Mouse (Mus musculus) spleen, postnatal 10 days (tissue): Measurements from ENCODE around the gene Trem3.

Experiments
- DNase-seq, 2 experiments: peaks; one replicate each; pipeline ENCODE4 v3.0.0; 2021 to 2022; ENCODE audit warnings: low spot score in 2 of 2

Trem3 gene

DNA sequence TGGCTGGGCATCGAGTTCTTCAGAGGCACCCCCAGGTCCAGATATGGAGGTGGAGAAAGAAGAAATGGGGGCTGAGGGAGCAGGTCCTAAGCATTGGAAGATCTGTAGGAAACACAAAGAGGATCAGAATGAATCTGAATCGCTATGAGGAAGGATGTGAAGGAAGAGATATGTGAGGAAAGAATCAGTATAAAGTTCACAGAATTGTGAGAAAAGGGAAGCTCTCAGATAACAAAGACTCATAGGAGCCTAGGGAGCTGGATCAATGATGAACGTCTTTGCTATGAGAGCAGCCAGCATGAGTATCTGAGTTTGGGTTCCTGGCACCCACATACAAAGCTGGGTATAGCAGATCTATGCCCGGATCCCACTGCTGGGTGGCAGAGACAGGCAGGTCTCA, 22.3 kb downstream of the Trem3 start:
- DNase-seq, result no peak

DNA sequence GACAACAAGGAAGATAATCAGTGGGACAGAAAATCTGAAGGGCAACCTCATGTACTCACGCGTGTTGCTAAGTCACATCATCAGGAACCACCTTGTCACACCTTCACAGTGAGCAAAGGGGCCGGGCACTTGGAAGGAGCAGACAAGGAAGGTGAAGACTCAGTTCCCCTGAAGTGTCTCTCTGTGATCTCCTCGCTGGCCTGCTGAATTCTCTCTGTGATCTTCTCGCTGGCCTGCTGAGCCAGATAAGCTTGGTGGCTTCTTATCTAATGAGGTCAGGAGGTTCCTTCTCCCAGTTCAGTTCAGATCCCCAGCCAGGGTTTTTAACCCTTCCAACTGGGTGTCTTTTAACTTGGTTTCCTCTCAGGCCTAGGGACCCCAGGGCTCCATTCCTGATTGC, 24.6 kb downstream of the Trem3 start:
- DNase-seq, result peak; percentile 77 to 81

DNA sequence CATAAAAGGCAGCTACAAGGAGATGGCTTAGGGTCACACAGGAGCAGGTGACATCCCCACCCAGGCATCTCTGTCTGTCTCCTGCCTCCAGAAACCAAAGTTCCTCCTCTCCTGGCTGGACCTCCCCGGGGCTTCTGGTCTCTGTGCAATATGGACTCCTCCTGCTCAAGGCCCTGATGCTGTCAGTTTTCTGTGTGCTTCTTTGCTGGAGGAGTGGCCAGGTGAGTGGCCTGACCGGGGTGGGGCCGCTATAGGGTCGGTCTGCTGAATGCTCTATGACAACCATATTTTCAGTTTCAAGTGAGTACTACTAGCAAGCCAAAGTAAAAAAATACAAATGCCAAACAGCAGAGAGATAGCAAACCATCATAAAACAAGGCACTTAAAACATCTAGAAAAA, 25.0 kb downstream of the Trem3 start:
- DNase-seq, result peak; percentile 38 to 49

DNA sequence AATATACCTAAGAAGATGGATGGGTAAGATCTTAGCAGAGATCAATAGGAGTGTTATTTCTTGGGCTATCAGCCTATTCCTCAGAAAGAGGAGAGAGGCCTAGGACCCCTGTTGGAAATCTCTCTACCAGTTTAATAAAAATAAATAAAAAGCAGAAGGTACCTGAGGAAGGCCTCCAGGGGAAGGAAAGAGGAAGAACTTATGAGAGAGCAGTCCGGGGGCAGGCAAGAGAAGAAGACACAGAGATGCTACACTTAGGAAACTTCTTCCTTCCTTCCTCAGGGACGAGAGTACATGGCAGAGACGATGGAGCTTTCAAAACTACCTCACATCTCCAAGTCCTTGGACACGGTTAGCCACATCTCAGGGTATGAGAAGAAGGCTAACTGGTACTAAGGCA, 26.5 kb downstream of the Trem3 start:
- DNase-seq, result no peak

DNA sequence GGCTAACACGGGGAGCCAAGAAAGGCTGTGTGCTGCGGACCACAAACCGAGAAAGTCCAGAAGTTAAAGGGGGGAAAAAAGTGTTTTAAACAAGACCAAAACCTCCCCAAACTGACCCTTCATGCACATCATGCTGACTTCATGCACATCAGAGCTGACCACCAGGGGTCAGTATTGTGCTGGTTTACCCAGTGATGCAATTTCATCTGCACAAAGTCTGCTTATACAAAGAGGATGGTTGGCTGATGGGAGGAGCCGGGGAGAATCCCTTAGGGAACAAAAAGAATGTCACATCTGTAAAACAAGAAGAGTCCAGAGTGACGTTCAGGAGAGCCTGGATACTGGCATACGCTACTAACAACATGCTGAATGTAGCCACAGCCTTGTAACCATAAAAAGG, 27.3 kb downstream of the Trem3 start:
- peak; percentile 86 to 91 for DNase-seq

DNA sequence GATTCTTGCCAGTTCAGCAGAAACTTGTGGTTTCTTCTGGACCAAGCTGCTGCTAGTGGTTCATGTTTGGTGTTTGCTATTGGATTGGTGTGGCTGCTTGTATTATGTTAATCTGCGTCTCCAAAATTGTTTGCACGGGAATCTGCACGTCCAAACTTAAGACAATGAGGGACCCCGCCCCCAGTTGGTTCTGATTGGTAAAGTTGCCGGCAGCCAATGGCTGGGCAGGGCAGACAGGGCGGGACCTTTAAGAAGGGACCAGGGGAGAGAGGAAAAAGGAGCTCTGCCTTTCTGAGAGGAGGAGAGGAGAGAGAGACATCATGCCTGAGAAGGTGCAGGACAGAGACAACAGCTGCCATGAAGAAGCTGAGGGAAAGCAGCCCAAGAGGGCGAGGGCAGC, 28.2 kb downstream of the Trem3 start:
- DNase-seq, result no peak

DNA sequence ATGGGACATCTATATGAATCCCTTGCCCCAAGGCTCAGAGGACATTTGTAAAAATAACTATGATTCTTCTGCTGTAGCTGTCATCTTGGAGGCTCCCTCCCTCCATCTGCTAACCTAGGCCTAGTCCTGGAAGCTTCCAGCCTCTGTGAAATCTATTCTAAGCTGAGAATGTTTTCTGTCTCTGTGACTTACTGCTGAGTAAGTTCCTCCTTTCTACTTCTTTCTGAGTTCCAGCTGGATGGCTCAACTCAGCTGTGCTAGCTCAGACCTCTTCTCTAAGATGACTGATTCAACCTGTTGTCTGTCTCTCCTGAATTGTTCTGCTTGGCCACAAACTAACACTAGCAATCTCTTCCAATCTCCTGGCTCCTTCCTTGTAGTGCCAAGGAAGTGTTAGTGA, 30.8 kb downstream of the Trem3 start:
- no peak for DNase-seq

DNA sequence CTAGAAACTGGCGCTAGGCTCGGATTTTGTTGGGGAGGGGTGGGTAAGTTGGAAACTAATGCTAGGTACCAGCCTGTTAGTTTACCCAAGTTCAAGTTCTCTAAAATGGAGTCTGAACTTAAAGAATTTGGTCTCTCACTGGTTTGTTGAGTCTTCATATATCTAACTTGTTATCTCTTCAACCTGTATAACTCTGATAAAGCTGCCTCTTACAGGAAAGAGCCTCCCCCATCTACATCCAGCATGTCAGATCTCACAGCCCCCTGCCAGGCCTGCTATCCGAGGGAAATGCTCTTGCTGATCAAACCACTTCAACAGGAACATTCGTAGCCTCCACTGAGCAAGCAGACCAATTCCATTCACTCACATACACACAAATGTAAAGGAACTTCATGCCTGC, 31.4 kb downstream of the Trem3 start:
- no peak for DNase-seq

DNA sequence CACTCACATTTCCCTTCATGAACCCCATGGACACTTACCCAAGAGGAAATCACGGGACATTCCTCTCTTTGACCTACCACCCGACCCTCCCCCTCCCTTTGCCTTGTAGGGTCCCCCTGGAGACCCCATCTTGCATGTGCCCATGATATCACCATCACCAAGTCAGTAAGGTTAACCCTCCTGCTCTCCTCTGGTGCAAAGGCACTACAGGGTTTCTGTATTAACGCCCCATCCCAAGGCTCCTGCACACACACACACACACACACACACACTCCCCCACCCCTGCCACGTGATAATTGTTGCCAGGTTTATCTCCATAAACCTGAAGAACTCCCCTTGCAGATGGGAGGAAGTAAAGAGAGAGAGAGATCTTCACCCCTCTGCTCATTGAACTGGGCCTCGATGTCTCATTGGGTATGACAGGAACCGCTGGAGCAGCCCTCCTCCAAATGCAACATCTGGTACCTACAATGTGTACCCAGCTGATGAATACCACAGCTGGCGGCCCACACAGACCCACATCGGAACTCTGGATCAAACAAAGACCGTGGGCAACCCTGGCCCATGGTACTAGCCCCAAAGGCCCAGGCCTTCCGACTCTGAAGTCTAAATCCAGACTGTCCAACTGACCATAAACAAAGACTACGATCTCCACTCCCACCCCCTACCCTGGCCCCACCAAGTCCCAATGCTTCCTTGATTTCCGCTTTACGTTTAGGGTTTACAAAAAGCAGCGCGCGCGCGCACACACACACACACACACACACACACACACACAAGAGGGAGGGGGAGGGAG, 33.6 kb downstream of the Trem3 start:
- peak; percentile 25 to 44 for DNase-seq

DNA sequence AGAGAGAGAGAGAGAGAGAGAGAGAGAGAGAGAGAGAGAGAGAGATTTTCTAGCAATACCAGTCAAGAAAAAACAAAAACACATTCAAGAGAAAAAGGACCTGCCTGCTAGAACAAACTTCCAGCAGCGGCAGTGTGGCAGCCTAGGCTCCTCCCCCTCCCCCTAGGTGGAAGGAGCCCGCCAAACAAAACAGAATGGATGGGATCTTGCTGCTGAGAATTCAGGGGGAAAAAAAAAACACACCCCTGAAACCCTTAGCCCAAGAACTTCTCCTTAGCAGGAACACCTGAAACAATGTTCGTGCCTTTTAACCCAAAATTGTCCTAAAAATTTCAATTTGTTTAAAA, 34.1 kb downstream of the Trem3 start:
- peak in 1 of 2 experiments; percentile 64 for DNase-seq

DNA sequence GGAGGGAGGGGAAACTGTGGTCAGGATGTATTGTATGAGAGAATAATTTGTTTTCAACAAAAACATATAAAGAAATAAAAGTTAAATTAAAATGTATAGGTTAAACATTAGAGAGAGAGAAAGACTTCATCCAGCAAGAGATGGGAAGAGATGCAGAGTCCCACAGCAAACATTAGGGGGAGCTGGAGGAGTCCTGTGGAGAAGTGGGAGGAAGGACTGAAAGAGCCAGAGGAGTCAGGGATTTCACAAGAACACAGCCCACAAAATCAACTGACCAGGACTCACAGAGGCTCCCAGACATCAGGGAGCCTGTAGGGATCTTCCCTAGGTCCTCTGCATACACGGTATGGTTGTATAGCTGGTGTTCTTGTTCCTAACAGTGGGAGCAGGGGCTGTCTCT, 39.2 kb downstream of the Trem3 start:
- DNase-seq, result no peak

DNA sequence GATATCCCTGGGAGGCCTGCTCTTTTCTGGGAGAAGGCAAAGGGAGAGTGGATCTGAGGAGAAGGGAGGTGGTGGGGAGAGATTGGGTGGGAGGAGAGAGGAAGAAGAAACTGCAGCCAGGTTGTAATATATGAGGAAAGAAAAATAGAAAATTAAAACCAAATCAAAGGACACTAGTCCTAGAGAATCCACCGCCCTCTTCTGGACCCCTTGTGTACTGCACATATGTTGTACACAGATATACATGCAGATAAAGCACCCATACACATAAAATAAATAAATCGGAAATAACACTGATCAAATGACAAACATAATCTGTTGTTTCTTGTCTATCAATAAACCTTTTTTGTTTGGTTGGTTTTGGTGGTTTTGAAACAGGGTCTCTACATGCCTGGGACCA, 39.7 kb downstream of the Trem3 start:
- peak in 1 of 2 experiments; percentile 77 for DNase-seq

DNA sequence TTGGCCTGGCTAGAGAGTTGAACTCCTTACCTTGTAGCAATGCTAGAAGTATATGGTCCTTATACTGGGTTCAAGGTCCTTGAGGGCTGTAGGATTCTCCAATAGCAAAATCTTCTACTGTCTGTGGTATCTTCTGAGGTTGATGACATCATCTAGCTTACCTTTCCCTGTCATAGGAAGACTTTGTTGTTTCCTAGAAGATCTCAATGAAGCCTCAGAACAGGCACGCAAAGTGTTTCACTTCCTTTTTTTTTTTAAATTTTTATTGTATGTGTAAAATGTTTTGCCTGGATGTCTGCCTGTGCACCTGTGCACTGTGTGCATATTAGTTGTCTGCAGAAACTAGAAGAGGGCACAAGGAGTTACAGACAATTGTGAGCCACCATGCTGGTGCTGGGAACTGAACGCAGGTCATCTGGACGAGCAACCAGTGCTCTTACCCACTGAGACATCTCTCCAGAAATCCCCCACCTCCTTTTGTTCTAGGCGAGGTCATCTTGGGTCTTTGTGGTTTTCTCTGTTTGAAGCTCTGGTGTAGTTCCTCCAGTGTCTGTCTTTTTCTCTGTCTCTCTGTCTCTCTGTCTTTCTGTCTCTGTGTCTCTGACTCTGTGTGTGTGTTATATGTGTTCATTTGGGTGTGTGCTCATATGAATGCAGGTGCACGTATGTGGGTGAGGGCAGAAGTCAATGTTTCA, 46.1 kb downstream of the Trem3 start:
- no peak for DNase-seq

DNA sequence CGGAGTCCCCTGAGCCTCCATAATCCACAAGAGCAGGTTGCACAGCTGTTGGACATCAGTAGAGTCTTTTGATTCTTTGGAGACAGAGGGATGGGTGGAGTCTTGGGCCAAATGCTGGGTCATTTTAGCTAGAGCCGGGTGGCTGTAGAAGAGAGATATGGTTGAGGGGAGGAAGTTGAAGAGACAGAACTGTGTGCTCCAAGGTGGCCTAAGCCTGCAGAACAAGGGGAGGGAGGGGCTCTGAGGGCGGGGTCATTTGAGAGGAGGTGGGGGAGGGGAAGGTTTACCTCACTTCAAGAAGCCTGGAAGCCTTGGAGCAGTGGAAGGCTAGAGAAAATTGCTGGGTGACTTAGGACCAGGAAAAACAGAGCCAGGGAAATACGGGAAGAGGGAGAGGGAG, 51.6 kb downstream of the Trem3 start, which contains the start of gene Treml2:
Treml2 (plus strand) TSS at position 296 of the 400 bp plus-strand sequence.
- peak in 1 of 2 experiments; percentile 47 for DNase-seq

DNA sequence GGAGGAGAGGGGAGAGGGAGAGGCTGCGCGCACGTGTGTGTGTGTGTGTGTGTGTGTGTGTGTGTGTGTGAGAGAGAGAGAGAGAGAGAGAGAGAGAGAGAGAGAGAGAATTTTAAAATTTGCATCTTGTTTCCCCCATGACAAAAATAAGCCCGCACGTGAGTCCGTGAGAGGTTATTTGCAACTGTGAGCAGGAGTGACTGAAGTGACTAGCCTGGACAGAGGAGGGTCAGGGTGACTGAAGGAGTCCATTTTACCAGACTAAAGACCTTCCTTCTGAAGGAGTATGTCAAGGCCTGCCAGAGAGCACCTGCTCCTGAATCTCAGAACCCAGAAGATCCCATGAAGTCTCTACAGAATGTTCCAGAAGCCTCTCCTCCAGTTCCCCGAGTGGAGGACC, 52.2 kb downstream of the Trem3 start:
- DNase-seq, result peak in 1 of 2 experiments; percentile 56

DNA sequence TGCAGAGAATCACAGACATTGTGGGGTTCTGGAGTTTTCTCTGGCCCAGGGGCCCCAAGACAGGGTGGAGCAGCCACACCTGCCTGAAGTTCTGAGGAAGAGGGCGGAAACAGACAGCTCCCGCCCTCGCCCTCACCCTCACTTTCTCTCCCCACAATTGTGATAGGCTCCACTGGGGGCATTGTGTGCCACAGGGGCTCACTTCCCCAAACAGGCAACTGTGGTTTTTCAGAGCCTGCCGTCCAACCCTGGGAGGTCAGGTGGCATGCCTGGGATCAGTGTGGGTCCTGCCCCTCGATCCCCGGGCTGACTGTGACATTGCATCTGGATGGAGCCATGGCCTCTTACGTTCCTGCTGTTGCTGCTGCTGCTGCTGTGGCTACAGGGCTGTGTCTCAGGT, 52.6 kb downstream of the Trem3 start:
- peak; percentile 71 for DNase-seq

DNA sequence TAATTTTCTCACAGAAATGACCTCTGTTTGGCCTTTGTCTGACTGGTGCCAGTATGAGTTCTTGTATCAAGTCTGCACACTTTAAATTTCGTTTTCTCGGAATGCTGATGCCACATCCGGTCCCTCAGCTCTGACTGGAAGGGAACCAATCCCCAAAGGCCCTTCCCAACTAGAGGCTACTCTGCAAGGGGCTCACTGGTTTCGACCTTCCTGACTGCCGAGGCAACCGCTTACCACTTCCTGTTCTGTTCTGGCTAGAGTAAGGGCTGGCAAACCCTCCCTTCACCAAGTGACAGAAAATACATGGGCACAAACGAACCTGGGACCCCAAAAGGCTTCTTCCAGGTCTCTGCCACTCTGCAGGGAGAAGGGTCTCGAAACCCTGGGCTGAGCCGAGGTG, 53.3 kb downstream of the Trem3 start:
- peak; percentile 32 to 55 for DNase-seq

DNA sequence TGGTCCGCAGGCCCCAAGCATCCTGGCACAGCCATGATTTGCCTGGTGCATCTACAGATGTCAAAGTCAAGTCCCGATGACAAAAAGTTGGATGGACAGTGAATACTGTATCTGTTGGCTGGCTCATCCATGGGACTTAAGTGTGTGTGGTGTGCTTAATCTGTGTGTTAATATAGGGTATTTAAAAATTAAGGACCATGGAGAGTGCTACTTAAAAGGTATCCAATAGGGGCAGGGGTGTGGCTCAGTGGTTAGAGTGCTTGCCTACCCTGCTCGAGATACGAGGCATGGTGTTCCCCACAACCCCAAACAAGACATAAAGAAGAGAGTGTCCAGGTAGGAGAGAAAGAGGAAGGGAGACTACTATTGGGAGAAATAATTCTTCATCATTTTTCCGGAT, 54.2 kb downstream of the Trem3 start:
- no peak for DNase-seq
